Mouse (Mus musculus): Measurements from ENCODE around the gene Srgn. TPM values are rescaled to one million over a fixed set of nuclear protein-coding genes. Genes with fewer than 3 reads are reported as not detected.

Srgn gene
- polyA plus RNA-seq, 1 experiment, result 107 TPM

GRCm38 (mm10) chr10:62450280-62450640 lies 77.0 kb downstream of the Srgn start:
- no peak for TF ChIP-seq POLR2A (IDR thresholded peaks at IDR 0.05; ENCODE audit: control insufficient read depth, extremely low read depth, insufficient read depth, low read length, poor library complexity)
- TF ChIP-seq CTCF (IDR thresholded peaks at IDR 0.05; ENCODE audit: borderline replicate concordance, control insufficient read depth, extremely low read depth, insufficient read depth, low read length, poor library complexity), result no peak
- no peaks in the 10 kb centered on the region for H3K27me3 ChIP-seq (ENCODE audit: control insufficient read depth, insufficient read depth, low read length)
- H3K27ac ChIP-seq (ENCODE audit: control insufficient read depth, insufficient read depth, low read length), result no peak overlapping the region
- H3K4me3 ChIP-seq (ENCODE audit: control insufficient read depth, insufficient read depth, low read length), result peak overlapping the region; percentile 78
- peak; percentile 11 for DNase-seq
- WGBS, result 46% methylated on average over 18 of the region's 18 CpGs
- H3K4me1 ChIP-seq (replicated peaks; ENCODE audit: control insufficient read depth, insufficient read depth, low read length), result peaks cover 8% of the 10 kb centered on the region
- peaks cover 9% of the 10 kb centered on the region; the same call in 1 of the 2 replicates for H3K36me3 ChIP-seq (ENCODE audit: control insufficient read depth, insufficient read depth, low read length)

- Histone ChIP-seq H3K27ac (ENCODE audit: control insufficient read depth, insufficient read depth, low read length) (peak within 1 kb of the TSS; percentile 53), H3K36me3 (ENCODE audit: control insufficient read depth, insufficient read depth, low read length) (peaks cover 12% of the 10 kb centered on the region; the same call in 1 of the 2 replicates), H3K27me3 (ENCODE audit: control insufficient read depth, insufficient read depth, low read length) (no peaks in the 10 kb centered on the region), H3K4me1 (replicated peaks; ENCODE audit: control insufficient read depth, insufficient read depth, low read length) (peaks cover 8% of the 10 kb centered on the region), H3K4me3 (ENCODE audit: control insufficient read depth, insufficient read depth, low read length) (peak within 1 kb of the TSS; percentile 78)
- TF ChIP-seq POLR2A (IDR thresholded peaks at IDR 0.05; ENCODE audit: control insufficient read depth, extremely low read depth, insufficient read depth, low read length, poor library complexity) (0 out of 2 replicates have a peak, but pooled peaks have one; percentile 13), CTCF (IDR thresholded peaks at IDR 0.05; ENCODE audit: borderline replicate concordance, control insufficient read depth, extremely low read depth, insufficient read depth, low read length, poor library complexity) (0 out of 2 replicates have a peak, but pooled peaks have one; percentile 4)
- peak; percentile 90 for DNase-seq
- WGBS, result under 1% methylated on average over 73 of the region's 73 CpGs
These were observed 77.6 kb downstream of the Srgn start, which contains the start of the genes 4930507D05Rik and Supv3l1 for GRCm38 (mm10) chr10:62449364-62450279. TSS of gene 4930507D05Rik (plus strand) at chr10:62449489. TSS of gene Supv3l1 (minus strand) at chr10:62449738.

Other genes with a start within 250 kb of the Srgn start
- 52.1 and 55.5 TPM in 2 replicates for gene Hk1, start 147.5 kb downstream of the Srgn start, polyA plus RNA-seq (2012; rRNA removed)
- 0.15 and 0.17 TPM in 2 replicates for gene Hkdc1, start 105.0 kb downstream of the Srgn start, polyA plus RNA-seq (2012; rRNA removed)
- gene 4930507D05Rik, start 78.0 kb downstream of the Srgn start, polyA plus RNA-seq (2012; rRNA removed), result 0.27 TPM in 1 of 2 replicates, not detected in the other
- 20.1 and 21.2 TPM in 2 replicates for gene Supv3l1, start 77.7 kb downstream of the Srgn start, polyA plus RNA-seq (2012; rRNA removed)
- gene Vps26a, start 40.6 kb downstream of the Srgn start, polyA plus RNA-seq (2012; rRNA removed), result 9.3 and 11.4 TPM in 2 replicates
- gene Kif1bp, start 51.0 kb upstream of the Srgn start, polyA plus RNA-seq (2012; rRNA removed), result 43.4 and 45.7 TPM in 2 replicates
- 19.4 and 22.7 TPM in 2 replicates for gene Ddx21, start 74.8 kb upstream of the Srgn start, polyA plus RNA-seq (2012; rRNA removed)
- 12.9 and 13.6 TPM in 2 replicates for gene Ddx50, start 123.8 kb upstream of the Srgn start, polyA plus RNA-seq (2012; rRNA removed)
- gene Stox1, start 198.7 kb upstream of the Srgn start, polyA plus RNA-seq (2012; rRNA removed), result 1.0 and 2.0 TPM in 2 replicates

All from thymus, adult 2 months (tissue).